Mouse (Mus musculus): ENCODE data around the gene Hey2.

Gene Hey2

GRCm38 (mm10) chr10:30789521-30789920, 53.1 kb downstream of the Hey2 start:
- DNase-seq, result no peak

GRCm38 (mm10) chr10:30788340-30788721, 54.3 kb downstream of the Hey2 start:
- no peak for DNase-seq

DNA sequence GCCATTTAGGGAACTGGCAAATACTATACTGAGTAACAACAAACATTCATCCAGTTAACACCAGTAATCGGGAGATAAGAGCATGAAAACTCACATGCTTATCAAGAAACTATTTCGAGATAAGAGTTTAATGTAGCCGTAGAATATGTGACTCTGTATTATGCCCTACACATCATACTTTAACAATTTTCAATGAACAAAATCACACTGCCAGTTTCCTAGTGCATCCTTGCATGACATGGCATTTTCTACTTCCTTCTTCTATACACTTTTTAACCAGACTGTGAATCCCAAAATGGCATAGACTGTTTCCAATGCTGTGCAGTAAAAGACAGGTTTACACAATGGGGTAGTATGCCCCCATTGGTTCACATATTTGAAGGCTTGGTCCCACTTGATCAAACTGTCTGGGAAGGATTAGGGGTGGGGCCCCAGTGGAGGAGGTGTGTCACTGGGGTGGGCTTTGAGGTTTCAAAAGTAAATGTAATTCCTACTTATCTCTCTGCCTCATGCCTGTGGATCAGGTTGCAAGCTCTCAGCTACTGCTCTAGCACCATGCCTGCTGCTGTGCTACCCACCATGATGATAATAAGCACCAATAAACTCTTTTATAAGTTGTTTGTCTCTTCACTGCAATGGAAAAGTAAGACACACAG, 54.8 kb downstream of the Hey2 start:
- no peak for DNase-seq

DNA sequence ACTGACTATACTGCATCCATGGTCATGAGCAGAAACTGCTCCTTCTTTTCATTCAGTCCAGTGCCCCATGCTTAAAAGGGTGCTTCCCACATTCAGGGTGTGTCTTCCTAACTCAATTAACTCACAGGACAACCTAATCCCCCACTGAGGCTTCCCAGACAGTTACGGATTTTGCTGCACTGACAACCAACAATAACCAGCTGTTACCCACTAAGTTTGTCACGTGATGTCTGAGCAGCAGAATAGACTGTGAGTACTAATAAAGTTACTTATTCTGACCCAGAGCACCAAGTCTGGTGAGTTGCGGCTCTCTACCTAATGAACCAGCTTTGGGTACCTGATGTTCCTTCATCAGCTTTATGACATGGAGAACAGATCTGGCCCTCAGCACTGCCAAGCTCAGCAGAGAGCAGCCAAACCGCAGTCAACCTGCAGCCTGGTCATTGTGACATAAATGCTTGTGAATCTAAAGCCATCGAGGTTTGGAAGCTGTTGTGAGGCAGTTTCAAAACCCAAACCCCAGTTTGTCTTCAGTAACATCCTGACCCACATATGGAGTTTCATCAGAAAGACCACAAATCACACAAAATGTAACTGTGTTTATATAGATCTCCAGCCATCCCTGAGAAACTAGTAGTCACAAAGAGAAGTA, 56.4 kb downstream of the Hey2 start:
- DNase-seq, result no peak
